Mouse (Mus musculus): ENCODE data around the gene Mmp24.

DNA sequence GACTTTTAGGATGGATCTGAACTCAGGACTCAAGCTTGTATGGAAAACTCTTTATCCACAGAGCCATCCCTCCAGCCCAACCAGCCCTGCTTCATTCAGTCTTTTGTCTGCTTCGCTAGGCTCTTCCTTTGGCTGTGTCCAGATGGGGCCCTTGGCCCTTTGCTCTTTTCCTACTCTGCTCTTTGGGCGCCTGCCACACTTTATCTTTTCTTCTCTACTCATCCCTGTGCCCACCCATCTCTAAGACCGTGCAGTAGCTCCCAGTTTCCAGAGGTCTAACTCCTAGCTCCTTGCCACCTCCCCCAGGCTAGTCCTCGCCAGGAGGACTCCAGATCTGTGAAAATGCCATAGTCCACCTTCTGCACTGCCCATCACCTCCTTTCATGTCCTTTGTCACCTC, 1.5 kb upstream of the Mmp24 start:
- no peak for TF ChIP-seq POLR2A (IDR thresholded peaks at IDR 0.05; ENCODE audit: low read depth, low read length)
- no peak for TF ChIP-seq CTCF (conservative IDR thresholded peaks at IDR 0.05; ENCODE audit: insufficient read depth, insufficient read length, low read depth, low read length)
